Mouse (Mus musculus) spleen, postnatal 4 days (tissue): ENCODE results near the gene Fsip1.
"Not testable (repeated sequence)": the region's sequence is repeated elsewhere in the genome, so short reads cannot be mapped to it uniquely, and the experiment has no call there.

Source experiments
- DNase-seq, 2 experiments: peaks; one replicate each; pipeline ENCODE4 v3.0.0; 2022; ENCODE audit warnings: low spot score in 2 of 2

Gene Fsip1

DNA sequence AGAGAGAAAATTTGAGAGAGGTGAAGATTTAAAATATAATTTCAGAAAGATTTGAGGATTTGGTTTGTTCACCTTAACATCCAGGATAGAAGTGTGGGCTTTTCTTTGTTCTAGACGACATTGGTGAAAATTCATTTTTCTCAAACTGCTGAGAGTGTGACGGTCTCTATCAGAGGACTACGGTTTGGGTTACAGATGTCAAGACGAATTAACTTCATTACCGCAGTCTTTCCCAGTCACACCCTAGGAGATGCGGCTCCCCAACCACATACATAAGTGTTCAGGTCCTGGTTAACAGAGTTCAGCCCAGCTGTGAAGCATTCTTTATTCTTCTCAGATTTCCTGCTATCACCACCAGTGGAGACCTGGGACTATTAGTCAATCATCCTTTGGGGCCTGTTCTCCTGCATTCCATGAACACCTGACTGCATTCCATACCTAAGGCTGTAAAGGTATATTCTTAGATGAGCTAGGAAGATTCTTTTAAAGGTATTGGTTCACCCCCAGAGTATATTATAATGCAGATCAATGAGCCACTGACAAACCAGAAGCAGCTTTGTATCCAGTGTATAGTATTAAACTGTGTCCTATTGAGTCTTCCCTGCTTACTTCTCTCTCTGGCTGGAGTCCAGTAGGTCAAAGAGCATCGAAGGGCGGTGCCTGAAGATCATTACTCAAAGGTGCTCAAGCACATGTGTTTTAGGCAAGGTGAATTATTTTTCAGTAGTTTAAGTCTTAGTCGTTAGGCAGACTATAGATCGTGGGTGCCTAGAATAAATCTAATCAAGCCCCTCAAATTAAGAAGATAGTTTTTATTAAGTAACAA is 82.0 kb downstream of the Fsip1 start:
- DNase-seq: no peak

- DNase-seq: no peak
Observed at GRCm38 (mm10) chr2:118168225-118168624, 88.5 kb downstream of the Fsip1 start.

- no peak for DNase-seq
Observed at GRCm38 (mm10) chr2:118167731-118168130, 89.0 kb downstream of the Fsip1 start.

- DNase-seq: no peak
Observed at GRCm38 (mm10) chr2:118165691-118166090, 91.1 kb downstream of the Fsip1 start.

DNA sequence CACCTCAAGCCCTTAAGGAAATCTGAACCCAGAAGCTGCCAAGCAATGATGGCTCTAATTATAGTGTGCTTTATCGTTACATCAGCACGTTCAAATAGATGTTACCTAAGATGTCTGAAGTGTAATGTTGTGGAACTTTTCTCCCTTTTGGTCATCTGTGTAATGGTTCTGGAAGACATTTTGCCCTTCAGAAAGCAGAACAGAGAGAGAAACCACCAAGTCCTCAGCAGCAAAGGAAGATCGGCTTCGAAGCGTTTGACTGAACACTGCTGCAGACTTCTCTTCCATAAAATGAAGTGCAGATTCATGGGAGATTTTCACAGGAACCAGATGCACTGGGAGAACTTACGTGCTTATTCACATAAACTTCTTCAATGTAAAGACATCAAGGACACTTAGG is 92.6 kb downstream of the Fsip1 start:
- no peak for DNase-seq

GRCm38 (mm10) chr2:118162486-118162885 is 94.3 kb downstream of the Fsip1 start:
- no peak for DNase-seq

DNA sequence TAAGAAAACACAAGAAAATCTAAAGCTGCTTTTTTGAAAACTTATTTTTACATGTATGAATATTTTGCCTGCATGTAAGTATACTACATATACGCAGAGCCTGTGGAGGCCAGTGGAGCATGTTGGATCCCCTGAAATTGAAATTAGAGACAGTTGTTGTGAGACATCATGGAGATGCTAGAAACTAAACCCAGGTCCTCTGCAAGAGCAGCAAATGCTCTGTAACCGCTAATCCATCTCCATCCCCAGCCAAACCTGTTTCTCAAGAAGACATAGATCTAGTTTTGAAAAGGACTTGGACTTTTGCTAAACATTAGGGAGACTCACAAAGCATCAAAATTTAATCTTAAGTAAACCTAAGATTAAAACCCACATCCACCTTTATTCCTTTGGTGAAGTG is 95.8 kb downstream of the Fsip1 start:
- no peak for DNase-seq

GRCm38 (mm10) chr2:118160547-118160946 is 96.2 kb downstream of the Fsip1 start:
- DNase-seq: no peak

DNA sequence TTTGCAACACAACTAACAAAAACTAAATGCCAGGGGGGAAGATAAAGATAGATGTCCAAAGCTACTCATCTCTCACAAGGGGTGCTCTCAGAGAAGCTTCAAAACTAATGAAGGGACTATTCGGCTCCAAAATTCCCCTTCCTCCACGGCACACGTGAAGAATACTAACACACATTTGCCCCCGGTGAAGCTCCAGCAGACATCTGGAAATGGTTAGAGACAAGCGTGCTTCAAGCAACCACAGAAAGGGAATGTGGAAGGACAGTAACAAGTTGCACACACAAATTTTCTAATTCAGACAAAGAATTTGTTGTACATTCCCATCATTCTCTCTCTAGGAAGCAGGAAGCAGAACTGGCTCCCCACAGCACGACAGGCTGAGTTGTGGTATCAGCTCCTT is 97.6 kb downstream of the Fsip1 start:
- DNase-seq: no peak

DNA sequence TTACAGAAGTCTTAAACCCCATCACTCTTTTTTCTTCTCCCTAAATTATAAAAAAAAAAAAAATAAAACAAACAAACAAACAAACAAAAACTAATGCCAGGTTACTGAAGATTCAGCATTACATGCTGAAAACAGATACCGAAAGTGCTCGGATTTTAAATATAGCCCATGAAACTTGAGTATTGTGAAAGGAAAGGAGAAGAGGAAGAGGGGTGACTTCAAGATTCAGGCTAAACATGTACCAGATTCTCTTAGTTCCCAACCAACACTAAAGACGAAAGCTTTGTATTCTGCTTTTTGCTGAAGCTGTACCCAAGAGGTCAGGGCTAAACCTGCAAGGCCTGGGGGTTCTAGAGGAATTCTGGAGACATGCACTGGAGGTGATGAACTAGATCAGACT is 98.7 kb downstream of the Fsip1 start:
- no peak for DNase-seq

DNA sequence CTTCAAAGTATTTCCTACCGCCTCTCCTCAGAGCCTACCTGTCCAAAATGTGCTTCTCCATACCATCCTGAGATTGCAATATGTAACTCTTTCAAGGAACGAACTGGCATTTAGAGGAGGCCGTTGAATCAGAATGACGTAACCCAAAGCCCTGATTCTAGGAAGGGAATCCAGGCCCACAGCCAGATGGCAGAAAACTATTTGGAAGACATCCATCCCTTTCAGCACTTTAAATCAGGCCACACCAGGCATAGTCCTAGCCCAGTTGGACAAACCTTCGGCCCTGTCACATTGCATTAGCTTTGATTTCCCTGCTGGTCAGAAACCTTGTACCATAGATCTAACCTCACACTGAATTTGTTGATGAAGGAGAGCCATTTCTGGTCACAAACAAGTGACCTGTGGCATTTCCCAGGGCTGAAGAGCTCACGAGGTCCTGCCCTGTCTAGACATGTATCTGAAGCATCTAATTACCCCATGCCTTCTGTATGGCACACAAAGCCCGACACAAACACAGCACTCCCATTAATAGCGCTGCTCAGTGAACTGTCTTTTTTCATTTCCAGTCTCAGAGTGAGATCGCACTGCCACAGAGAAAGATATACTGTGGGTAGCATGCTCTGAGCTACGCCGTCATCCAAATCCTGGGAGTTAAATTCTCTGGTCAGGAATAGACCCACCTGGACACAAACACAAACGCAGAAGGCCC is 106.8 kb downstream of the Fsip1 start:
- no peak for DNase-seq

DNA sequence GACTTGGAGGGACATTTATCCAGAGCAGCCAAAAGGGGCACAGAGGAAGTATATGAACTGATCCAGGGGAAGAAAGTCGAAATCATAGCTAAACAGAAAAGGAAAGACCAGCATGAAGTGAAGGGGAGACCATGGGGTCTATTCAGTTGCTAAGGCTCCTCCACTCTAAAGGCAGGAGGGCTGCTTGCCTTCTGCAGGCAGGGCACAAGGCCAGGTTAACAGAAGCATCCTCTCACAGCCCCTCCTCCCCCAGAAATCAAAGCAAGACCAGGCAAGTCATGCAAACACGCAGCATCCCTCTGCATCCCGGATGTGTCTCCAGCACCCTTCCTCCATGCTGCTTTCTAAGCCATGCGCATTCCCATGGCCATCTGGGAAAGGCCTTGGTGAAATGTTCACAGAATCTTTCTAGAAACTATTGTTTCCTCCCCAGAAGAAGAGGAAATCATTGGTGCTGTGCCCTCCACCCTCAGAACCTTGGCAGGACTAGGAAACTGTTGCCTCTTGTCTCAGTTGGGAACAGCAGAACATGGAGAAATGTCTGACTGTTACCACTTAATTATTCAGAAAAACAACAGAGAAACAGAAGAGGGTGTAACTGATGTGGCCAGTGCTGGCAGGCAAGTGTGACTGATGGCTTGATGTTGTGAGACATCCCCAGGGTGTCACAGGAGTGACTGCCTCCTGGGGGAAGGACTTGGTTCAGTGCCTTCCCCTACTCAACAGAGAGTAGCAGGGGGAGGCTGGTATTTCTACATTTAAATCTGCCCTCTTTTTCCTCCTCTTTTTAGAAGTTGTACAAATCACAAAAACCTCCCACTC is 108.2 kb downstream of the Fsip1 start:
- DNase-seq: no peak

DNA sequence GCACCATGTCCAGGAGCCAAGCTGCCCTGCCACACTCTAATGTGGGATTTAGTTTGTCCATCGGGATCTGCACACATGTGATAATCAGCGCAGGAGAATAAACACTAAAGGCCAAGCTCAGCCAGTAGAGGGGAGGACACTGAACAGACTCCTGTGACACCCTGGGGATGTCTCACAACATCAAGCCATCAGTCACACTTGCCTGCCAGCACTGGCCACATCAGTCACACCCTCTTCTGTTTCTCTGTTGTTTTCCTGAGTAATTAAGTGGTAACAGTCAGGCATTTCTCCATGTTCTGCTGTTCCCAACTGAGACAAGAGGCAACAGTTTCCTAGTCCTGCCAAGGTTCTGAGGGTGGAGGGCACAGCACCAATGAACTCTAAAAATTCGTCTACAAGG is 109.0 kb downstream of the Fsip1 start:
- not testable (repeated sequence) for DNase-seq

DNA sequence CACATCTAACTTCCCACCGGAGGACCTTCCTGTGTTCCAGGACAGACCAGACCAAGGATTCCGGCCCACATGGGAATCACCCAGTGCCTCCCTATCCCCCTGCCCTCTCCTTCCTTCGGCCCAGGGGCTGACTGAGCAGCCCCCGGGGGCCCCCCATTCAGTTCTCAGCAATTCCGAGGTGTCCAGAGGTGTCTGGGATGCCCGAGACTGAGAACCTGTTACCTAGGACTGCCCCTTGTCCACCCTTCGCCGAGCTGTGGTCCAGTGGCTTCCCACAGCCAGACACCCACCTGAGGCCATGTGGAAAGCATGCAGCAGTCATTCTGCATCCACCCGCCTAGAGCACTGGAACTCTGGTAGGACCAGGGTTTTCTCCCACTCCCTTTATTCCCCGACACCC is 115.1 kb downstream of the Fsip1 start:
- no peak for DNase-seq

DNA sequence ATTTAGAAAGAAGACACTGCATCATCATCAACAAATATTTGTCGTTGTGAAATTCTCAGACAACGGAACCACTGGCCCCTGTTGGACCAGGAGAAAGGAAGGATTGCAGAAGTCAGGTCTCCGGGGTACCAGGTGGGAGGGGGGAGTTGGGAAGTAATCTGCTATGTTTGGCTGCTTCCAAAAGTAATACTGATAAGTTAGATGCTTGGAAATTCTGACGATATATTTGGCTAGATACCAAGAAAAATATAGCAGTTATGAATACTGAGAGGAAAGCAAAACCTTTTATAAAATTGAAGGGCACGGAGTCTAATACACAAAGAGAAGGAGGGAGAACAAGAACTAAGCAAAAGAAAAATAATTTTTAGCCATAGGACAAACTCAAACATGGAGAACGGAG is 117.5 kb downstream of the Fsip1 start:
- DNase-seq: no peak

- DNase-seq: no peak
Observed at GRCm38 (mm10) chr2:118137776-118138175, 119.0 kb downstream of the Fsip1 start.

DNA sequence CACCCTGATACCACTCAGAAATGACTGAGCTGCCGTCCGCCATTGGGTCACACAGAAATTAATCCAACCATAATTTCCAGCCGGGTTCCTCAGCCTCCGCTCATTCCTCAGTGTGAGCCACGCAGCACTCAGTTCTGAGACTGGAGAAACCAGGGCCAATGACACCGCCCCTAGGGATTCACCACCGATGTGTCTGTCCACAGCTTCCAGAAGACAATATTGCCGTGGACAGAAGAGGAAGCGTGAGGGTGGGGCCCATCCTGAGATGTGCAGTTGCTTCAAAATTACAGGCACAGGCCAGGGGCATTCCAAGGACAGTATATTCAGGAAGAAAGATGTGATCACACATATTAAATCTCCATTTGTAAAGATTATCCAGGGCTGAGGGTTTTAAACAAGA is 119.7 kb downstream of the Fsip1 start:
- DNase-seq: no peak

DNA sequence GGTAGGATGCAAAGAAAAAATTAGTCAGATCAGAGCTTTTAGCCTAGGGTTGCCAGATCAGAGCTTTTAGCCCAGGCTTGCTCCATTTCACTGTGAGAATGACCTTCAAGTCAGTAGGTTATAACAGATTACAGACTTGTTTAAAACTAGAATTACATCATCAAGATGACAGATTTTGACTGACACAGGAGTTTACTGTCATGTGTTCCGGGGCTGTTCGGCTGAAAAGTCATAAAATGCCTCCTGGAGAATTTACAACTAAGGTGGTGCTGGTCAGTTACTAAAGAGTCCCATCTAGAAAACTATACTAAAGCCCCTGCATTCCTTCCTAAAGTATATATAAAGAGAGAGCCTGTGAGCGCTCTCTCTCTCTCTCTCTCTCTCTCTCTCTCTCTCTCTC is 128.5 kb downstream of the Fsip1 start:
- DNase-seq: no peak

- no peak for DNase-seq
Observed at GRCm38 (mm10) chr2:118127516-118128288, 129.1 kb downstream of the Fsip1 start.

DNA sequence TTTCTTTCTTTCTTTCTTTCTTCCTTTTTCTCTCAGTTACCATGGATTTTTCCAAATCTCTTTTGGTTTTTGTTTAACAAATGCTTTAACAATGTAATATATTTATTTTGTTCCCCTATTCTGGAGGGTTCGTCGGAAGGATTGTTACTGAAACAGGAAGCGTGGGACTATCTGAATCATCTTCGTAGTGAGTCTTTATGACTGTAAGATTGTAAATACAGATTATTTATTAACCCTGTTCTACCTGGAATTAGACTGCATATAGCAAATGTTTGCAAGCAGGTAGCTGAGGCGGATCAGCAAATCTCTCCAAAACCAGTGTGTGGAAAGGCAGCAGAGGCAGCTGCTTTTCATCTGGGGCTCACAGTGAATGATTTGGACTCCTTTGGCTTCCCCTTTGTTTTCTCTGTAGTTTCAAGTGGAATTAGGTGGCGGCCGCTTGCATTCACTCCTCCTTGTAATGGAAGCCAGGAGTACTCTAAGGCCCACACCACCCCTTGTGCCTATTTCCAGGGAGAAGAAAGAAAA is 130.8 kb downstream of the Fsip1 start:
- no peak for DNase-seq

GRCm38 (mm10) chr2:118125211-118125939 is 131.4 kb downstream of the Fsip1 start:
- DNase-seq: no peak
